Mouse (Mus musculus) cerebellum, adult 2 months (tissue): Measurements from ENCODE around the gene Alox5ap. TPM values are rescaled to one million over a fixed set of nuclear protein-coding genes. Genes with fewer than 3 reads are reported as not detected.
A peak's percentile ranks its signal among the peaks of the same experiment; 100 is the strongest.

ENCODE experiments used
- DNase-seq, 2 experiments: peaks; one replicate each; pipeline ENCODE4 v3.0.0; 2021
- H3K27ac ChIP-seq: fragments of 200-500 bp; 2 replicates; pipeline ENCODE4 v1.5.1; 2012; ENCODE audit warnings: low read length, control low read depth, inconsistent platforms; ENCODE audit not compliant: insufficient read depth
- H3K27me3 ChIP-seq: fragments of 200-500 bp; 2 replicates; pipeline ENCODE4 v1.6.1; 2012; ENCODE audit warnings: inconsistent platforms, mild to moderate bottlenecking, low read length, moderate library complexity; ENCODE audit not compliant: control insufficient read depth, insufficient read depth
- H3K4me1 ChIP-seq: fragments of 200-500 bp; 2 replicates; pipeline ENCODE4 v1.6.1; 2011; ENCODE audit warnings: low read length; ENCODE audit not compliant: control insufficient read depth, insufficient read depth
- H3K4me3 ChIP-seq: fragments of 200-500 bp; replicated peaks from 2 replicates; pipeline ENCODE3; 2011; ENCODE audit warnings: mild to moderate bottlenecking, low read depth, low read length, control low read depth; ENCODE audit not compliant: insufficient read depth
- CTCF ChIP-seq: fragments of 200-500 bp; IDR thresholded peaks from 2 replicates; pipeline ENCODE4 v1.5.1; 2011; ENCODE audit warnings: low read depth, mild to moderate bottlenecking, control low read depth, low read length, moderate library complexity, borderline replicate concordance; ENCODE audit not compliant: insufficient read depth
- POLR2A ChIP-seq: fragments of 200-500 bp; IDR thresholded peaks from 2 replicates; pipeline ENCODE4 v1.6.1; 2011; ENCODE audit warnings: low read length, control low read depth, borderline replicate concordance; ENCODE audit not compliant: insufficient read depth
- WGBS: fragments of 180-500 bp; shearing (Covaris S2); methylation state at CpG from one replicate; pipeline ENCODE4 v1.1.7; 2018; 5-methylcytosine and 5-hydroxymethylcytosine counted together
- polyA plus RNA-seq: library from polyadenylated mRNA; depleted of rRNA; stranded (reverse); fragments of >200 nt; gene quantifications from 2 replicates; pipeline ENCODE4 v1.2.3, GENCODE M21; 2012

Alox5ap gene
- polyA plus RNA-seq, 1 experiment = 13.5 TPM

GRCm38 (mm10) chr5:149321909-149322841, 57.6 kb downstream of the Alox5ap start:
- TF ChIP-seq POLR2A = no peak
- TF ChIP-seq CTCF = no peak
- 54% methylated on average over 15 of the region's 15 CpGs for WGBS
- no peaks in the 10 kb centered on the region; the same call in 1 of the 2 replicates for H3K4me1 ChIP-seq
- no peak overlapping the region for H3K4me3 ChIP-seq
- H3K27ac ChIP-seq = no peak overlapping the region
- no peak for DNase-seq
- H3K27me3 ChIP-seq = no peaks in the 10 kb centered on the region

DNA sequence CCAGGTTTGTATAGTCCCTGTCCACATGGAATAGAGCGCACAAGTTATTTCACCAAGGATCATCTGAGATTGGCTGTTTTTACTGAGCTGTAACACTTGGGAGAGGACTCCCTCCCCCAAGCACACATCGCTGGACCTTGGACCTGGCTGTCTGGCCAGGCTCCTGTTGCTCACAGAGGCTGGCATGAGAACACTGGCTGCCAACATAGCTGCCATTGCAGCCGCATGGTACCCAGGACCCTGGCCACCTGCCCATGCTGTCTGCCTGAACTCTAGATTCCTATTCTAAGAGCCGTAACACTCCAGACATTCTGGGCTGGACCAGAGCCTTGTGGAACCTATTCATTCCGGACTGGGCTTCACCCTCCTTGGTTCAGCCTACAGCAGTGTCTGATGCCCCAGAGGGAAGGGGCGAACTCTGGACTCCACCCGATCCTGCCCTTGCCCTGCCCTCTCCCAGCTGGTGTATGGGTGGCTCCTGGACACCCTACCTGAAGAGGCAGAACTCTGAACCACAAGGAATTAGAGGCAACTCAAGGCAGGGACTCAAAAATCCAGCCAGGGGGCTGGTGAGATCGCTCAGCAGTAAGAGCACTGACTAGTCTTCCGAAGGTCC, 58.5 kb downstream of the Alox5ap start:
- Histone ChIP-seq H3K27ac (no peak overlapping the region), H3K27me3 (no peaks in the 10 kb centered on the region), H3K4me1 (no peaks in the 10 kb centered on the region; the same call in 1 of the 2 replicates), H3K4me3 (no peak overlapping the region)
- no peak for TF ChIP-seq CTCF
- no peak for TF ChIP-seq POLR2A
- WGBS = 40% methylated on average over 9 of the region's 9 CpGs
- DNase-seq = peak in 1 of 2 experiments; percentile 42

GRCm38 (mm10) chr5:149324739-149325138, 60.2 kb downstream of the Alox5ap start:
- Histone ChIP-seq H3K4me1 (no peaks in the 10 kb centered on the region; the same call in 1 of the 2 replicates), H3K4me3 (no peak overlapping the region), H3K27ac (no peak overlapping the region), H3K27me3 (no peaks in the 10 kb centered on the region)
- DNase-seq = no peak
- TF ChIP-seq POLR2A = no peak
- TF ChIP-seq CTCF = no peak
- 86% methylated on average over 13 of the region's 13 CpGs for WGBS

GRCm38 (mm10) chr5:149329098-149329887, 64.7 kb downstream of the Alox5ap start:
- Histone ChIP-seq H3K27ac (no peak overlapping the region), H3K4me3 (no peak overlapping the region), H3K4me1 (no peaks in the 10 kb centered on the region), H3K27me3 (no peaks in the 10 kb centered on the region)
- 45% methylated on average over 12 of the region's 12 CpGs for WGBS
- DNase-seq = no peak
- no peak for TF ChIP-seq POLR2A

- no peak for DNase-seq
- TF ChIP-seq CTCF = no peak
- TF ChIP-seq POLR2A = no peak
- H3K4me1 ChIP-seq = no peaks in the 10 kb centered on the region
- WGBS = 69% methylated on average over 1 of the region's 1 CpGs
- H3K4me3 ChIP-seq = no peak overlapping the region
- H3K27me3 ChIP-seq = no peaks in the 10 kb centered on the region
- no peak overlapping the region for H3K27ac ChIP-seq
Observed at GRCm38 (mm10) chr5:149330601-149331000, 66.0 kb downstream of the Alox5ap start.

GRCm38 (mm10) chr5:149331407-149332143, 67.0 kb downstream of the Alox5ap start:
- H3K27ac ChIP-seq = no peak overlapping the region
- TF ChIP-seq CTCF (no peak), POLR2A (no peak)
- H3K4me1 ChIP-seq = no peaks in the 10 kb centered on the region
- 85% methylated on average over 10 of the region's 10 CpGs for WGBS
- no peak for DNase-seq
- no peaks in the 10 kb centered on the region for H3K27me3 ChIP-seq
- H3K4me3 ChIP-seq = no peak overlapping the region

DNA sequence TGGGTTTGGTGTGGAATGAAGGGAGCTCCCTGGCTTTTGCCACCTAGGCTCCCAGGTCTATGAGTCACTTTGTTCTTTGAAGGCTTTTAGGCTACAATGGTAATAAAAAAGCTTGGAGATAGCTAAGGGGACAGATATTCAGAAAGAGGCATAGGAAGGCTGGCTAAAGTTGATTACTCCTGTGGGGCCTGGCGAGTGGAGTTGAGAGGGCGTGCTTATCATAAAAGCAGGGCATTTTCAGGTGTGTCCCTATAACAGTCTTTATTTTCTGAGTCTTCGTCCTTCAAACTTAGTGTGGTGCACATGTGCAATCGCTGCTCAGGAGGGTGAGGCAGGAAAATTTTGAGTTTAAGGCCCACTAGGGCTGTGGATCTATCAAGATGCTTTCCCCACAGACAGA, 68.2 kb downstream of the Alox5ap start:
- H3K27me3 ChIP-seq = no peaks in the 10 kb centered on the region
- 95% methylated on average over 4 of the region's 4 CpGs for WGBS
- no peak overlapping the region for H3K4me3 ChIP-seq
- H3K4me1 ChIP-seq = no peaks in the 10 kb centered on the region
- no peak overlapping the region for H3K27ac ChIP-seq
- TF ChIP-seq CTCF (no peak), POLR2A (no peak)
- no peak for DNase-seq
